Mouse (Mus musculus) stomach, embryonic 16.5 days (tissue): Measurements from ENCODE around the gene Ddx56. TPM values are rescaled to one million over a fixed set of nuclear protein-coding genes. Genes with fewer than 3 reads are reported as not detected.

Experiments
- ATAC-seq: fragments of 200-750 bp; cut with Nextera tagmentation; 2 replicates; pipeline ENCODE4 v1.8.0; 2017; ENCODE audit warnings: moderate number of reproducible peaks, moderate TSS enrichment; ENCODE audit not compliant: insufficient read depth, low FRiP score
- H3K27ac ChIP-seq: fragments of 300-500 bp; sonication (generic); 2 replicates; pipeline ENCODE4 v1.5.1; 2014; ENCODE audit warnings: low read length
- H3K27me3 ChIP-seq: fragments of 300-500 bp; sonication (generic); 2 replicates; pipeline ENCODE4 v1.6.1; 2014; ENCODE audit warnings: low read length, control low read depth, mixed read lengths; ENCODE audit not compliant: control insufficient read depth, insufficient read depth
- H3K36me3 ChIP-seq: fragments of 300-500 bp; sonication (generic); 2 replicates; pipeline ENCODE4 v1.6.1; 2014; ENCODE audit warnings: low read length; ENCODE audit not compliant: control insufficient read depth, insufficient read depth
- H3K4me1 ChIP-seq: fragments of 300-500 bp; sonication (generic); 2 replicates; pipeline ENCODE4 v1.6.1; 2014; ENCODE audit warnings: low read length, control low read depth, mixed read lengths; ENCODE audit not compliant: control insufficient read depth, insufficient read depth
- H3K4me2 ChIP-seq: fragments of 300-500 bp; sonication (generic); 2 replicates; pipeline ENCODE4 v1.6.1; 2014; ENCODE audit warnings: low read depth, low read length, mixed read lengths
- H3K4me3 ChIP-seq: fragments of 300-500 bp; sonication (generic); replicated peaks from 2 replicates; pipeline ENCODE4 v1.5.1; 2014; ENCODE audit warnings: mild to moderate bottlenecking, low read length
- H3K9ac ChIP-seq: fragments of 300-500 bp; sonication (generic); 2 replicates; pipeline ENCODE4 v1.6.1; 2014; ENCODE audit warnings: low read length
- H3K9me3 ChIP-seq: fragments of 300-500 bp; sonication (generic); replicated peaks from 2 replicates; pipeline ENCODE4 v1.6.1; 2016; ENCODE audit warnings: low read length, control low read depth; ENCODE audit not compliant: control insufficient read depth
- WGBS: fragments of 180-500 bp; shearing (Covaris S2); extraction: QIAGEN DNeasy Blood & Tissue Kit; methylation state at CpG from one replicate; pipeline ENCODE4 v1.1.7; 2014; 5-methylcytosine and 5-hydroxymethylcytosine counted together
- polyA plus RNA-seq: library from polyadenylated mRNA; unstranded; fragments of >200 nt; fragmentation: Nextera tagmentation; extraction: Ambion mirVana; gene quantifications from 2 replicates; pipeline ENCODE4 v1.2.1, GENCODE M21; 2015

Gene Ddx56
- polyA plus RNA-seq, 1 experiment from 2014 or later, result 85.2 TPM

GRCm38 (mm10) chr11:6293601-6294000 is 26.0 kb upstream of the Ddx56 start:
- H3K9me3 ChIP-seq, result no peaks in the 10 kb centered on the region
- no peak overlapping the region for H3K4me2 ChIP-seq
- H3K9ac ChIP-seq, result no peak overlapping the region
- H3K4me1 ChIP-seq, result peaks cover 6% of the 10 kb centered on the region
- no peaks in the 10 kb centered on the region for H3K27me3 ChIP-seq
- peaks cover 11% of the 10 kb centered on the region; the same call in 1 of the 2 replicates for H3K36me3 ChIP-seq
- H3K27ac ChIP-seq, result no peak overlapping the region
- no peak for ATAC-seq
- H3K4me3 ChIP-seq, result no peak overlapping the region
- WGBS, result 96% methylated on average over 2 of the region's 2 CpGs

- WGBS, result 85% methylated on average over 4 of the region's 4 CpGs
- Histone ChIP-seq H3K27ac (peak overlapping the region; percentile 92; the same call in 1 of the 2 replicates), H3K9ac (no peak overlapping the region), H3K4me3 (peak overlapping the region; percentile 70), H3K9me3 (no peaks in the 10 kb centered on the region), H3K4me2 (peak overlapping the region; percentile 79), H3K27me3 (no peaks in the 10 kb centered on the region), H3K36me3 (peaks cover 8% of the 10 kb centered on the region; the same call in 1 of the 2 replicates), H3K4me1 (peaks cover 6% of the 10 kb centered on the region)
- ATAC-seq, result no peak
Measured at GRCm38 (mm10) chr11:6292988-6293349, 25.4 kb upstream of the Ddx56 start.

DNA sequence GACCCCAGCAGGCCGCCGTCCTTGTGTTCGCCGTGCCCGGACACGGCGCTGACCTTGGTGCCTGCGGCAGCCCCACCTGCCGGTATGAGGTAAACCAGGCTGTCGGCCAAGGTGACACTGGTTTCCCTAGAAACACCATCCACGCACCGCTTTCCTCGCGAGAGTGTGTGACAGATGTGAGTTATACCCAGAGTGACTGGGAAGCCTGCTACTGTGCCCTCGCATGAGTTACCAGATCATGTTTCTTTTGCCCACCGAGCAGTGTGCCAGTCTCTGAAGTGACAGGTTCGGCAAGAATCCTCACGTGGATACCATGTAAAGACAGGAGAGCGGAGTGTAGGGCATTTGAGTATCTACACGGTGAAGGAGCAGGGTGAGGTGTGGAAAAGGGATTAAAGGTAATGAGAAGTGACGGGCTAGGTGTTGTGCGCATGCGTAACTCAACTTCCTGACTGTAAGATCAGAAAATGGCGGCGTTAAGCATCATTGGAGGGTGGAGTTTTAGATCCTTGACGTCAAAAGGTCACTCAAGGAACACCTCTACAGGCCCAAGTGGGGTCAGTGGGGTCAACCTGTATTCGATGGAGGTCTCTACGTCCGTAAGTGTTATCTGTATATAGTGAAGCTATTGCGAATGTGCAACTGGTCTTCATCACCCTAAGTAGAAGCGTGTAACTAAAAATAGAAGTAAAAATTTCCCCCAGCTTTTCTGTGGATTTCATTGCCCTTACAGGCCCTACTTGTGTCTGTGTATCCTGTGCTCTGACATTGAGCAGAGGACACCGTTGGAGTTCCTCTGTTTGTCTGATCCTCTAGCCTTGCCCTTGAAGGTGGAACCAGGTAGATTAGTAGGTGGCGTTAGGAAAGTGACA is 24.8 kb upstream of the Ddx56 start:
- H3K36me3 ChIP-seq, result peaks cover 2% of the 10 kb centered on the region; the same call in 1 of the 2 replicates
- no peaks in the 10 kb centered on the region for H3K9me3 ChIP-seq
- H3K9ac ChIP-seq, result peak overlapping the region; percentile 78
- H3K4me2 ChIP-seq, result peak overlapping the region; percentile 79
- H3K27ac ChIP-seq, result peak overlapping the region; percentile 92
- H3K27me3 ChIP-seq, result no peaks in the 10 kb centered on the region
- WGBS, result 10% methylated on average over 33 of the region's 33 CpGs
- peaks cover 6% of the 10 kb centered on the region for H3K4me1 ChIP-seq
- peak; percentile 5; the same call in 1 of the 2 replicates for ATAC-seq
- H3K4me3 ChIP-seq, result peak overlapping the region; percentile 70

DNA sequence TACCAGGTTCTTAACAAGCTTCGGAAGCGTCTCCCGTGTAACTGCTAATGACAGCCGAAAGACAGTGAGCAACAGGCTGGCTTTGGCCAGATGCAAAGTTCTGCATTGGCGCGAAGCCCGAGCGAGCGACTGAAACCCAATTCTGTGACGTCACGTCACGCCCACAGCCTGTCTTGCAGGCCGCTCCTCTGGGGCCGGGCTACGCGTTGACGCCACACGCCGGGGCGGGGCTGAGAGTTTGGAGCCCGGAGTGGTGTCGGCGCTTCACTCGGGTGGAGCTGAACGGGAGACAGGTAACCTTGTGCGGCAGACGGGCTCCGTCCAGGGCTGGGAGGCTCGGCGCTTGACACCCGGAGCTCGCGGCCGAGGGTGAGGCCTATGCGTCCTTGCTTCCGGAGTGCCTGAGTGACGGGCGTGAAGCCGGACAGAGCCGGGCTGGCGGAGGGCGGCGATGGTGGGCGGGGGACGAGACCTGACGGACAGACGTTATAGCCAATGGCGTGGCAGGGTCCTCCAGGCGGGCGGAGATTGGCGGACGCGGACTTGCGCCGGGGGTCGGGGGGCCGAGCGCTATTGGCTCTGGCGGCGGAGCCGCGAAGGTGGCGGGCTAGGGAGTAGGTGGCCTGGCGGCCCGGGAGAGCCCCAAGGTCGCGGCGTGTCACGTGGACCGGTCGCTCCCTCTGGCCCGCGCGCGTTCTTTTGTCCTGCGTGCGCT is 24.0 kb upstream of the Ddx56 start, which contains the start of gene Ogdh:
Gene Ogdh (plus strand): TSS at position 233 of the 715 bp plus-strand sequence.
- Histone ChIP-seq H3K4me2 (peak within 1 kb of the TSS; percentile 79), H3K36me3 (no peaks in the 10 kb centered on the region), H3K4me3 (peak within 1 kb of the TSS; percentile 70), H3K9me3 (no peaks in the 10 kb centered on the region), H3K9ac (peak within 1 kb of the TSS; percentile 78), H3K4me1 (peaks cover 6% of the 10 kb centered on the region), H3K27me3 (no peaks in the 10 kb centered on the region), H3K27ac (peak within 1 kb of the TSS; percentile 92)
- under 1% methylated on average over 77 of the region's 77 CpGs for WGBS
- ATAC-seq, result peak; percentile 97

- peak overlapping the region; percentile 43 for H3K27ac ChIP-seq
- no peaks in the 10 kb centered on the region for H3K27me3 ChIP-seq
- H3K4me3 ChIP-seq, result peak overlapping the region; percentile 70
- H3K4me2 ChIP-seq, result peak overlapping the region; percentile 73
- no peaks in the 10 kb centered on the region for H3K36me3 ChIP-seq
- peak overlapping the region; percentile 78 for H3K9ac ChIP-seq
- 29% methylated on average over 3 of the region's 3 CpGs for WGBS
- peaks cover 6% of the 10 kb centered on the region for H3K4me1 ChIP-seq
- no peak for ATAC-seq
- H3K9me3 ChIP-seq, result no peaks in the 10 kb centered on the region
Measured at GRCm38 (mm10) chr11:6290883-6291282, 23.3 kb upstream of the Ddx56 start.

DNA sequence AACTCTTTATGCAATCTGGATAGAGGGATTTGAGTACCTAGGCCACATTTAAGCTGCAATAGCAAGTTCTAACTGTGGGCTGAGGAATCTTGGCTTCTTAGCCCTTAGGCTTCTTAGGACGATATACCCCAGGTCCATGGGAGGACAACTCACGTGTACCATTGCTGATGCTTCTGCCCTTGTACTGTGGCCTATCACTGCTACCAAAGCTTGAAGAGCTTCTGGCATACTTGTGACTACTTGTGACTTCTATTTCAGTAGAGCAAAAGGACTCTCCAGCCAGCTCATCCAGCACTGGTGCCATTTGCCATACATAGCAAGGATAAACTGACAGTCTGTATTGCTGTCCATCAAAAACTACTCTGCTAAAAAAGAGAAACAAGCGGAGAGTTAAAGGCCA is 22.6 kb upstream of the Ddx56 start:
- H3K36me3 ChIP-seq, result no peaks in the 10 kb centered on the region
- WGBS, result 94% methylated on average over 3 of the region's 3 CpGs
- H3K4me3 ChIP-seq, result no peak overlapping the region
- H3K4me2 ChIP-seq, result no peak overlapping the region
- H3K9me3 ChIP-seq, result no peaks in the 10 kb centered on the region
- H3K4me1 ChIP-seq, result peaks cover 6% of the 10 kb centered on the region
- H3K9ac ChIP-seq, result no peak overlapping the region
- H3K27ac ChIP-seq, result no peak overlapping the region
- ATAC-seq, result no peak
- H3K27me3 ChIP-seq, result no peaks in the 10 kb centered on the region

GRCm38 (mm10) chr11:6282940-6283339 is 15.4 kb upstream of the Ddx56 start:
- no peak overlapping the region for H3K4me3 ChIP-seq
- H3K9ac ChIP-seq, result no peak overlapping the region
- no peaks in the 10 kb centered on the region for H3K36me3 ChIP-seq
- WGBS, result 62% methylated on average over 3 of the region's 3 CpGs
- no peak for ATAC-seq
- H3K4me1 ChIP-seq, result no peaks in the 10 kb centered on the region
- no peaks in the 10 kb centered on the region for H3K27me3 ChIP-seq
- no peaks in the 10 kb centered on the region for H3K9me3 ChIP-seq
- H3K4me2 ChIP-seq, result no peak overlapping the region
- H3K27ac ChIP-seq, result no peak overlapping the region

- no peak overlapping the region for H3K27ac ChIP-seq
- peaks cover 4% of the 10 kb centered on the region; the same call in 1 of the 2 replicates for H3K36me3 ChIP-seq
- H3K9me3 ChIP-seq, result no peaks in the 10 kb centered on the region
- H3K9ac ChIP-seq, result no peak overlapping the region
- no peak for ATAC-seq
- no peak overlapping the region for H3K4me2 ChIP-seq
- WGBS, result 74% methylated on average over 3 of the region's 3 CpGs
- H3K27me3 ChIP-seq, result no peaks in the 10 kb centered on the region
- no peak overlapping the region for H3K4me3 ChIP-seq
- peaks cover 18% of the 10 kb centered on the region for H3K4me1 ChIP-seq
Measured at GRCm38 (mm10) chr11:6276466-6276865, 8.9 kb upstream of the Ddx56 start.

DNA sequence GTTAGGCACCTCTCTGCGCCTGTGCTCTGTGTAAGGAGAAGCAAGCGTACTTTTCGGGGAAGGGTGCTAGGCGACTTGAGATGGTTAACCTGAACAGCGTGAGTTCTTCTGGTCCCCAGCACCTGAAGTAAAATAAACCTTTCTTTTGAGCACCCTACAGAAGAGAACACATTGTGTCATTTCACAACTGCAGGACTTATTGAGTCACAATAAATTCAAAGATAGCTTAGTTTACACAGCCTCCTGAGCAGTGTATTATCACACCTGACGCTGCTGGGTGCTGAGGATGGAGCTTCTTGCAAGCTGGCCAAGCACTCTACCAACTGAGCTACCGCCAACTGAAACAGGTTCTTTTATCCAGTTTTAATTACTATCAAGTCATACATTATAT is 7.5 kb upstream of the Ddx56 start:
- H3K4me1 ChIP-seq, result peaks cover 18% of the 10 kb centered on the region
- H3K4me3 ChIP-seq, result peak overlapping the region; percentile 91
- 22% methylated on average over 7 of the region's 7 CpGs for WGBS
- peak overlapping the region; percentile 93 for H3K4me2 ChIP-seq
- H3K27ac ChIP-seq, result no peak overlapping the region; the same call in 1 of the 2 replicates
- H3K27me3 ChIP-seq, result no peaks in the 10 kb centered on the region
- H3K36me3 ChIP-seq, result peaks cover 8% of the 10 kb centered on the region; the same call in 1 of the 2 replicates
- H3K9ac ChIP-seq, result peak overlapping the region; percentile 74
- no peaks in the 10 kb centered on the region for H3K9me3 ChIP-seq
- no peak for ATAC-seq
